Mouse (Mus musculus) MEL (cell line): ENCODE measurements around the gene Frat1. TPM values are rescaled to one million over a fixed set of nuclear protein-coding genes. Genes with fewer than 3 reads are reported as not detected.

Experiments used
- DNase-seq: peaks from one replicate; pipeline ENCODE4 v3.0.0; 2011; ENCODE audit warnings: low read depth, low spot score
- H3K27ac ChIP-seq: 2 replicates; pipeline ENCODE4 v1.5.1; 2012; ENCODE audit warnings: low read depth, mild to moderate bottlenecking, control low read depth, low read length, moderate library complexity; ENCODE audit not compliant: control insufficient read depth
- H3K27me3 ChIP-seq, 2 experiments: fragments of 150-350 bp in 1 of 2; sonication (generic) in 1 of 2; 2 replicates each; pipeline ENCODE4 v1.6.1; 2012; ENCODE audit warnings: low read length in 2 of 2, mild to moderate bottlenecking in 2 of 2, improper control_type of control experiment in 1 of 2, moderate library complexity in 1 of 2; ENCODE audit not compliant: insufficient read depth in 2 of 2, control insufficient read depth in 1 of 2
- H3K36me3 ChIP-seq, 2 experiments: 2 replicates each; pipeline ENCODE4 v1.6.1; 2012 to 2014; ENCODE audit warnings: low read length in 2 of 2, improper control_type of control experiment in 1 of 2, inconsistent platforms in 1 of 2, mild to moderate bottlenecking in 1 of 2; ENCODE audit not compliant: insufficient read depth in 2 of 2, control insufficient read depth in 1 of 2
- H3K4me1 ChIP-seq, 2 experiments: fragments of 150-350 bp in 1 of 2; sonication (generic) in 1 of 2; 2 replicates each; pipeline ENCODE4 v1.6.1; 2012; ENCODE audit warnings: low read length in 2 of 2, improper control_type of control experiment in 1 of 2, mild to moderate bottlenecking in 1 of 2; ENCODE audit not compliant: insufficient read depth in 2 of 2, control insufficient read depth in 1 of 2
- H3K4me3 ChIP-seq, 2 experiments: fragments of 150-350 bp in 1 of 2; sonication (generic) in 1 of 2; 2 replicates each; pipeline ENCODE4 v1.5.1; 2012; ENCODE audit warnings: low read depth in 2 of 2, low read length in 2 of 2, mild to moderate bottlenecking in 2 of 2, moderate library complexity in 2 of 2, control low read depth in 1 of 2, improper control_type of control experiment in 1 of 2; ENCODE audit not compliant: control insufficient read depth in 1 of 2, insufficient read depth in 1 of 2
- H3K79me2 ChIP-seq: 2 replicates; pipeline ENCODE4 v1.6.1; 2012; ENCODE audit warnings: mild to moderate bottlenecking, low read length, moderate library complexity; ENCODE audit not compliant: control insufficient read depth, poor library complexity, insufficient read depth
- H3K9ac ChIP-seq: 2 replicates; pipeline ENCODE4 v1.6.1; 2012; ENCODE audit warnings: low read depth, mild to moderate bottlenecking, control low read depth, low read length, moderate library complexity; ENCODE audit not compliant: control insufficient read depth, poor library complexity, severe bottlenecking
- H3K9me3 ChIP-seq: fragments of 150-350 bp; sonication (generic); replicated peaks from 2 replicates; pipeline ENCODE4 v1.6.1; 2012; ENCODE audit warnings: mild to moderate bottlenecking, low read length, improper control_type of control experiment, moderate library complexity; ENCODE audit not compliant: insufficient read depth
- BHLHE40 ChIP-seq: IDR thresholded peaks from 2 replicates; pipeline ENCODE4 v1.6.1; 2012; ENCODE audit warnings: low read depth, mild to moderate bottlenecking, inconsistent platforms, low read length, improper control_type of control experiment, borderline replicate concordance
- CTCF ChIP-seq, 3 experiments: IDR thresholded peaks in 2 of 3; conservative IDR thresholded peaks in 1 of 3; 2 replicates each; pipeline ENCODE4 v1.5.1; 2011 to 2012; ENCODE audit warnings: low read length in 3 of 3, low read depth in 2 of 3, mild to moderate bottlenecking in 2 of 3, improper control_type of control experiment in 1 of 3, inconsistent platforms in 1 of 3, mixed read lengths in 1 of 3, moderate library complexity in 1 of 3; ENCODE audit not compliant: control insufficient read depth in 1 of 3, insufficient read depth in 1 of 3, poor library complexity in 1 of 3, severe bottlenecking in 1 of 3
- ELF1 ChIP-seq: IDR thresholded peaks from 2 replicates; pipeline ENCODE4 v1.6.1; 2014; ENCODE audit warnings: low read depth, mild to moderate bottlenecking, inconsistent platforms, low read length, improper control_type of control experiment, moderate library complexity
- EP300 ChIP-seq, 2 experiments: IDR thresholded peaks; 2 replicates each; pipeline ENCODE4 v1.6.1; 2011; ENCODE audit warnings: improper control_type of control experiment in 2 of 2, low read length in 2 of 2, low read depth in 1 of 2, mild to moderate bottlenecking in 1 of 2
- ETS1 ChIP-seq: IDR thresholded peaks from 2 replicates; pipeline ENCODE4 v1.6.1; 2012; ENCODE audit warnings: low read depth, mild to moderate bottlenecking, inconsistent platforms, low read length, improper control_type of control experiment, moderate library complexity
- GABPA ChIP-seq: IDR thresholded peaks from 2 replicates; pipeline ENCODE4 v1.6.1; 2012; ENCODE audit warnings: low read depth, mild to moderate bottlenecking, inconsistent platforms, low read length, improper control_type of control experiment, moderate library complexity
- GATA1 ChIP-seq: IDR thresholded peaks from 2 replicates; pipeline ENCODE4 v1.6.1; 2011; ENCODE audit warnings: low read depth, low read length, improper control_type of control experiment
- HCFC1 ChIP-seq: IDR thresholded peaks from 2 replicates; pipeline ENCODE4 v1.6.1; 2012; ENCODE audit warnings: low read depth, mild to moderate bottlenecking, inconsistent platforms, low read length, improper control_type of control experiment, moderate library complexity
- MAFK ChIP-seq: IDR thresholded peaks from 2 replicates; pipeline ENCODE4 v1.6.1; 2011; ENCODE audit warnings: low read depth, mild to moderate bottlenecking, low read length, improper control_type of control experiment, borderline replicate concordance
- MAX ChIP-seq: IDR thresholded peaks from 2 replicates; pipeline ENCODE4 v1.6.1; 2011; ENCODE audit warnings: low read length, improper control_type of control experiment
- MAZ ChIP-seq: IDR thresholded peaks from 2 replicates; pipeline ENCODE4 v1.6.1; 2012; ENCODE audit warnings: low read depth, mild to moderate bottlenecking, inconsistent platforms, low read length, improper control_type of control experiment
- MXI1 ChIP-seq: IDR thresholded peaks from 2 replicates; pipeline ENCODE4 v1.6.1; 2011; ENCODE audit warnings: mild to moderate bottlenecking, low read depth, low read length, improper control_type of control experiment
- MYB ChIP-seq: IDR thresholded peaks from 2 replicates; pipeline ENCODE4 v1.6.1; 2011; ENCODE audit warnings: mild to moderate bottlenecking, low read depth, low read length, improper control_type of control experiment
- NELFE ChIP-seq: IDR thresholded peaks from 2 replicates; pipeline ENCODE4 v1.6.1; 2011; ENCODE audit warnings: low read depth, low read length, improper control_type of control experiment
- NRF1 ChIP-seq: IDR thresholded peaks from 2 replicates; pipeline ENCODE4 v1.6.1; 2014; ENCODE audit warnings: low read depth, mild to moderate bottlenecking, inconsistent platforms, low read length, improper control_type of control experiment, moderate library complexity; ENCODE audit not compliant: poor library complexity, insufficient read depth, severe bottlenecking
- POLR2A ChIP-seq, 2 experiments: IDR thresholded peaks; 2 replicates each; pipeline ENCODE4 v1.6.1; 2011 to 2012; ENCODE audit warnings: low read length in 2 of 2, mild to moderate bottlenecking in 2 of 2, control low read depth in 1 of 2, improper control_type of control experiment in 1 of 2, low read depth in 1 of 2, moderate library complexity in 1 of 2; ENCODE audit not compliant: control insufficient read depth in 1 of 2, insufficient read depth in 1 of 2, poor library complexity in 1 of 2
- POLR2AphosphoS5 ChIP-seq: IDR thresholded peaks from 2 replicates; pipeline ENCODE4 v1.6.1; 2012; ENCODE audit warnings: low read depth, borderline replicate concordance, mild to moderate bottlenecking, inconsistent platforms, low read length, moderate library complexity, mixed read lengths
- RAD21 ChIP-seq: IDR thresholded peaks from 2 replicates; pipeline ENCODE4 v1.6.1; 2011; ENCODE audit warnings: mild to moderate bottlenecking, low read depth, low read length, improper control_type of control experiment
- RCOR1 ChIP-seq: IDR thresholded peaks from 2 replicates; pipeline ENCODE4 v1.6.1; 2012; ENCODE audit warnings: low read depth, mild to moderate bottlenecking, inconsistent platforms, low read length, improper control_type of control experiment
- SIN3A ChIP-seq: IDR thresholded peaks from 2 replicates; pipeline ENCODE4 v1.6.1; 2012; ENCODE audit warnings: low read length, improper control_type of control experiment, inconsistent platforms
- TBP ChIP-seq: IDR thresholded peaks from 2 replicates; pipeline ENCODE4 v1.8.0; 2011; ENCODE audit warnings: low read depth, low read length, improper control_type of control experiment
- TCF12 ChIP-seq: IDR thresholded peaks from 2 replicates; pipeline ENCODE4 v1.6.1; 2014; ENCODE audit warnings: low read depth, mild to moderate bottlenecking, inconsistent platforms, low read length, improper control_type of control experiment, moderate library complexity
- UBTF ChIP-seq: IDR thresholded peaks from 2 replicates; pipeline ENCODE4 v1.6.1; 2012; ENCODE audit warnings: low read depth, mild to moderate bottlenecking, inconsistent platforms, low read length, improper control_type of control experiment, moderate library complexity, borderline replicate concordance; ENCODE audit not compliant: insufficient read depth
- ZKSCAN1 ChIP-seq: IDR thresholded peaks from 2 replicates; pipeline ENCODE4 v1.6.1; 2012; ENCODE audit warnings: low read depth, mild to moderate bottlenecking, inconsistent platforms, low read length, improper control_type of control experiment, moderate library complexity
- ZMIZ1 ChIP-seq: IDR thresholded peaks from 2 replicates; pipeline ENCODE4 v1.6.1; 2012; ENCODE audit warnings: low read depth, mild to moderate bottlenecking, inconsistent platforms, low read length, improper control_type of control experiment, moderate library complexity
- ZNF384 ChIP-seq: IDR thresholded peaks from 2 replicates; pipeline ENCODE4 v1.6.1; 2012; ENCODE audit warnings: low read depth, mild to moderate bottlenecking, inconsistent platforms, low read length, improper control_type of control experiment
- polyA plus RNA-seq, 2 experiments: library from polyadenylated mRNA; stranded (reverse) in 1 of 2; unstranded in 1 of 2; fragments of >175 nt in 1 of 2; fragments of >200 nt in 1 of 2; gene quantifications; 2 replicates each; pipeline versions ENCODE4 v1.2.1 to v1.2.4; 2012; ENCODE audit warnings: low replicate concordance in 2 of 2, low read depth in 1 of 2; ENCODE audit not compliant: insufficient read length in 2 of 2, insufficient read depth in 1 of 2, missing spikeins in 1 of 2
- total RNA-seq: library from RNA; depleted of rRNA; stranded (reverse); fragments of 300-350 nt; gene quantifications from 2 replicates; pipeline ENCODE4 v1.2.3, GENCODE M21; 2012

Gene Frat1
- total and polyA plus RNA-seq, 3 experiments = 31.5 to 36.0 TPM; not detected in 1

DNA sequence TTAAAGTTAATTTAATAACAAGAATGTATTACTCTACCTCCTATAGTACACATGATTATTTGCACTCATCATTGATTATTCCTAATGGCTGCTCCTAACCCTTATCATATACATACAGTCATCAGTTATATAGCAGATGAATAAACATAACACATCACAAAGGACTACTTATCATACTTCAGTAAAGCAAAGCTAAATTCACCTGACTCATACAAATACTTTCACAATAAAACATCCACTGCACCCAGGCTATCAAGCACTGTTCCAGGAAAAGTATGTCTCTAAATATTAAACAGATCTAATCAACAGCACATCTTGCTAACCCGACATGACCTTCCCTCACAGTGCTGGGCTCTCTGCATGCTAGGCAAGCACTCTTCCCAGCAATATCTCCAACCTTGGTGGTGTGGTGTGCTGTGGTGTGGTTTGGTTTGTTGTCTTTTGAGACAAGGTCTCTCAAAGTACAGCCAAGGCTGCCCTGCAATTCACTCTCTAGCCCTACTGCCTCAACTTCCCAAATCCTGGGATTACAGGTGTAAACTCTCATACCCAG lies 36.8 kb upstream of the Frat1 start:
- Histone ChIP-seq H3K36me3 (peaks cover 0 to 26% of the 10 kb centered on the region in 2 experiments), H3K27ac (no peak overlapping the region), H3K79me2 (peaks cover 31% of the 10 kb centered on the region), H3K9ac (no peak overlapping the region), H3K27me3 (no peaks in the 10 kb centered on the region), H3K4me3 (no peak overlapping the region), H3K9me3 (no peaks in the 10 kb centered on the region), H3K4me1 (peaks cover 11% of the 10 kb centered on the region in 2 experiments)
- no peak for DNase-seq
- peak; percentile 23; the same call in 1 of the 2 replicates for TF ChIP-seq ETS1
- peak; percentile 22 to 42; a peak in 1 of 4 replicates for TF ChIP-seq EP300 (IDR thresholded peaks at IDR 0.05; ENCODE audit: low read depth in 1 of 2, low read length in 2 of 2)
- TF ChIP-seq TCF12 = peak; percentile 20; the same call in 1 of the 2 replicates
- TF ChIP-seq ELF1 = no peak
- TF ChIP-seq GABPA = no peak
- peak; percentile 13; the same call in 1 of the 2 replicates for TF ChIP-seq RCOR1

- no peak for TF ChIP-seq MAX
- no peak for TF ChIP-seq POLR2AphosphoS5
- no peak for TF ChIP-seq ELF1
- no peak for TF ChIP-seq TCF12
- TF ChIP-seq ZNF384 = no peak
- no peak for TF ChIP-seq ZMIZ1
- TF ChIP-seq TBP = no peak
- no peak for TF ChIP-seq NRF1
- no peak for TF ChIP-seq POLR2A (IDR thresholded peaks at IDR 0.05; ENCODE audit: control insufficient read depth in 1 of 2, insufficient read depth in 1 of 2, low read depth in 1 of 2, low read length in 2 of 2, poor library complexity in 1 of 2)
- TF ChIP-seq NELFE = no peak
- no peak for TF ChIP-seq GABPA
- no peak for TF ChIP-seq MXI1
- H3K27me3 ChIP-seq = no peaks in the 10 kb centered on the region
- H3K79me2 ChIP-seq = peaks cover 33% of the 10 kb centered on the region
- H3K4me3 ChIP-seq = no peak overlapping the region
- H3K4me1 ChIP-seq = peaks cover 8 to 11% of the 10 kb centered on the region in 2 experiments
- H3K27ac ChIP-seq = no peak overlapping the region
- no peaks in the 10 kb centered on the region for H3K9me3 ChIP-seq
- H3K36me3 ChIP-seq = peaks cover 0 to 21% of the 10 kb centered on the region in 2 experiments
- no peak for DNase-seq
- no peak overlapping the region for H3K9ac ChIP-seq
Measured at GRCm38 (mm10) chr19:41794017-41794416, 35.8 kb upstream of the Frat1 start.

GRCm38 (mm10) chr19:41794901-41795300 lies 34.9 kb upstream of the Frat1 start:
- Histone ChIP-seq H3K9ac (no peak overlapping the region), H3K27me3 (no peaks in the 10 kb centered on the region), H3K36me3 (peaks cover 0 to 16% of the 10 kb centered on the region in 2 experiments; a peak in 3 of 4 replicates), H3K27ac (no peak overlapping the region), H3K79me2 (peaks cover 36% of the 10 kb centered on the region), H3K4me3 (no peak overlapping the region), H3K9me3 (no peaks in the 10 kb centered on the region), H3K4me1 (peaks cover 7 to 18% of the 10 kb centered on the region in 2 experiments)
- no peak for DNase-seq
- TF ChIP-seq MAX (no peak), CTCF (IDR thresholded peaks at IDR 0.05 in 2 of 3, conservative IDR thresholded peaks at IDR 0.05 in 1 of 3; ENCODE audit: control insufficient read depth in 1 of 3, insufficient read depth in 1 of 3, low read depth in 2 of 3, low read length in 3 of 3, poor library complexity in 1 of 3, severe bottlenecking in 1 of 3) (no peak), MAFK (no peak), MAZ (no peak), BHLHE40 (no peak), RAD21 (no peak), GATA1 (no peak), ZMIZ1 (no peak), SIN3A (no peak), TBP (no peak), ZKSCAN1 (no peak), MYB (no peak), HCFC1 (no peak), EP300 (IDR thresholded peaks at IDR 0.05; ENCODE audit: low read depth in 1 of 2, low read length in 2 of 2) (no peak), UBTF (no peak)
